Mouse (Mus musculus): ENCODE results near the gene Wnt1. TPM values are rescaled to one million over a fixed set of nuclear protein-coding genes. Genes with fewer than 3 reads are reported as not detected.
A peak's percentile ranks its signal among the peaks of the same experiment; 100 is the strongest.

Gene Wnt1
- polyA plus RNA-seq, 1 experiment from 2014 or later: 1.0 TPM

- Histone ChIP-seq H3K4me1 (peaks cover 21% of the 10 kb centered on the region), H3K4me3 (no peak overlapping the region), H3K27me3 (replicated peaks; ENCODE audit: low read depth, poor library complexity, severe bottlenecking) (peaks cover 86% of the 10 kb centered on the region), H3K9me3 (no peaks in the 10 kb centered on the region), H3K36me3 (replicated peaks) (no peaks in the 10 kb centered on the region), H3K27ac (replicated peaks) (no peak overlapping the region)
- WGBS: 25% methylated on average over 5 of the region's 5 CpGs
- no peak for DNase-seq (ENCODE audit: low spot score)
Observed at GRCm38 (mm10) chr15:98768259-98768658, 21.4 kb upstream of the Wnt1 start.

DNA sequence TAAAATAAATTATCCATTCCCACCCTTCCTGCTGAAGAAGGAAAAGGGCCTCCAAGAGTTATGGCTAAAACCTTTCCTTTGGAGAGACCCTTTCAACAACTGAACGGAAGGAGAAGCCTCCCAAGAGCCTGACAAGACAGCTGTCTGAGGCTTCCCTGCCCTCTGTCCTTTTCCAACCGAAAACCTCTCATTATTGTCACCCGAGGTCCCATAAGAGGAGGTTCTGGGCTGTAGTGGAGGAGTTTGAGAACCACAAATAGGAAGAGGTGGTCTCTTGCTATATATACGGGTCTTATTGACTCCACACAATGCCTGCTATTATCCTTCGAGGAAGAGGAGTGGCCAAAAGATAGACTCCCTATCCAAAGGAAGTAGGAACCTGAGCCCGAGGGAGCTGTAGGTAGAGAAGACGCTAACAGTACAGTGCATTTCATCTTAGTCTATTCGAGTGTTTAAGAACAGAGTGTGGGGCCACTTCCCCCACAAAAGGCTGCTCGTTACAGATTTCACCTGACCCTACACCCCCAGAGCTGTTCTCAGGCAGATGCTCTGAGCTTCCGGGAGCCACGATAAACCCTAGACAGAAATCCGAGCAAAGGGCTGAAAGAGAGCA is 17.7 kb upstream of the Wnt1 start:
- DNase-seq (ENCODE audit: low spot score): no peak
- no peak overlapping the region for H3K27ac ChIP-seq (replicated peaks)
- H3K27me3 ChIP-seq (replicated peaks; ENCODE audit: low read depth, poor library complexity, severe bottlenecking): peaks cover 95% of the 10 kb centered on the region
- 5% methylated on average over 12 of the region's 12 CpGs for WGBS
- peaks cover 35% of the 10 kb centered on the region for H3K4me1 ChIP-seq
- H3K36me3 ChIP-seq (replicated peaks): no peaks in the 10 kb centered on the region
- no peaks in the 10 kb centered on the region for H3K9me3 ChIP-seq
- peak overlapping the region; percentile 48 for H3K4me3 ChIP-seq

GRCm38 (mm10) chr15:98772511-98773211 is 17.0 kb upstream of the Wnt1 start:
- Histone ChIP-seq H3K27me3 (replicated peaks; ENCODE audit: low read depth, poor library complexity, severe bottlenecking) (peaks cover 100% of the 10 kb centered on the region), H3K27ac (replicated peaks) (no peak overlapping the region), H3K4me3 (peak overlapping the region; percentile 48), H3K9me3 (no peaks in the 10 kb centered on the region), H3K4me1 (peaks cover 43% of the 10 kb centered on the region), H3K36me3 (replicated peaks) (no peaks in the 10 kb centered on the region)
- peak; percentile 63 for DNase-seq (ENCODE audit: low spot score)
- 2% methylated on average over 36 of the region's 36 CpGs for WGBS

- H3K9me3 ChIP-seq: no peaks in the 10 kb centered on the region
- H3K27ac ChIP-seq (replicated peaks): no peak overlapping the region
- WGBS: 8% methylated on average over 15 of the region's 15 CpGs
- H3K27me3 ChIP-seq (replicated peaks; ENCODE audit: low read depth, poor library complexity, severe bottlenecking): peaks cover 100% of the 10 kb centered on the region
- no peak for DNase-seq (ENCODE audit: low spot score)
- peaks cover 52% of the 10 kb centered on the region for H3K4me1 ChIP-seq
- H3K36me3 ChIP-seq (replicated peaks): no peaks in the 10 kb centered on the region
- H3K4me3 ChIP-seq: no peak overlapping the region
Observed at GRCm38 (mm10) chr15:98774096-98774495, 15.6 kb upstream of the Wnt1 start.

GRCm38 (mm10) chr15:98775533-98775932 is 14.1 kb upstream of the Wnt1 start:
- no peak for DNase-seq (ENCODE audit: low spot score)
- Histone ChIP-seq H3K4me1 (peaks cover 58% of the 10 kb centered on the region), H3K27me3 (replicated peaks; ENCODE audit: low read depth, poor library complexity, severe bottlenecking) (peaks cover 100% of the 10 kb centered on the region), H3K36me3 (replicated peaks) (no peaks in the 10 kb centered on the region), H3K4me3 (no peak overlapping the region), H3K9me3 (no peaks in the 10 kb centered on the region), H3K27ac (replicated peaks) (no peak overlapping the region)
- WGBS: 2% methylated on average over 5 of the region's 5 CpGs

- DNase-seq (ENCODE audit: low spot score): peak; percentile 72
- WGBS: under 1% methylated on average over 62 of the region's 62 CpGs
- Histone ChIP-seq H3K4me1 (peaks cover 59% of the 10 kb centered on the region), H3K4me3 (peak overlapping the region; percentile 42), H3K9me3 (no peaks in the 10 kb centered on the region), H3K36me3 (replicated peaks) (no peaks in the 10 kb centered on the region), H3K27me3 (replicated peaks; ENCODE audit: low read depth, poor library complexity, severe bottlenecking) (peaks cover 100% of the 10 kb centered on the region), H3K27ac (replicated peaks) (no peak overlapping the region)
Observed at GRCm38 (mm10) chr15:98776280-98777004, 13.2 kb upstream of the Wnt1 start.

GRCm38 (mm10) chr15:98777005-98777616 is 12.5 kb upstream of the Wnt1 start:
- Histone ChIP-seq H3K4me1 (peaks cover 58% of the 10 kb centered on the region), H3K9me3 (no peaks in the 10 kb centered on the region), H3K4me3 (peak overlapping the region; percentile 42), H3K27ac (replicated peaks) (no peak overlapping the region), H3K27me3 (replicated peaks; ENCODE audit: low read depth, poor library complexity, severe bottlenecking) (peaks cover 100% of the 10 kb centered on the region), H3K36me3 (replicated peaks) (no peaks in the 10 kb centered on the region)
- DNase-seq (ENCODE audit: low spot score): peak; percentile 49
- WGBS: 1% methylated on average over 19 of the region's 19 CpGs

GRCm38 (mm10) chr15:98777762-98778161 is 11.9 kb upstream of the Wnt1 start, which contains the start of gene Wnt10b:
Gene Wnt10b, minus strand, starts transcription at chr15:98778150.
- H3K9me3 ChIP-seq: no peaks in the 10 kb centered on the region
- H3K4me3 ChIP-seq: peak within 1 kb of the TSS; percentile 42
- peaks cover 51% of the 10 kb centered on the region for H3K4me1 ChIP-seq
- peak; percentile 51 for DNase-seq (ENCODE audit: low spot score)
- H3K36me3 ChIP-seq (replicated peaks): no peaks in the 10 kb centered on the region
- peaks cover 100% of the 10 kb centered on the region for H3K27me3 ChIP-seq (replicated peaks; ENCODE audit: low read depth, poor library complexity, severe bottlenecking)
- H3K27ac ChIP-seq (replicated peaks): no peak within 1 kb of the TSS
- under 1% methylated on average over 33 of the region's 33 CpGs for WGBS

- H3K27me3 ChIP-seq (replicated peaks; ENCODE audit: low read depth, poor library complexity, severe bottlenecking): peaks cover 100% of the 10 kb centered on the region
- H3K4me1 ChIP-seq: peaks cover 48% of the 10 kb centered on the region
- H3K36me3 ChIP-seq (replicated peaks): no peaks in the 10 kb centered on the region
- no peak overlapping the region for H3K27ac ChIP-seq (replicated peaks)
- peak overlapping the region; percentile 42 for H3K4me3 ChIP-seq
- WGBS: 2% methylated on average over 25 of the region's 25 CpGs
- H3K9me3 ChIP-seq: no peaks in the 10 kb centered on the region
- no peak for DNase-seq (ENCODE audit: low spot score)
Observed at GRCm38 (mm10) chr15:98778191-98778770, 11.4 kb upstream of the Wnt1 start.

DNA sequence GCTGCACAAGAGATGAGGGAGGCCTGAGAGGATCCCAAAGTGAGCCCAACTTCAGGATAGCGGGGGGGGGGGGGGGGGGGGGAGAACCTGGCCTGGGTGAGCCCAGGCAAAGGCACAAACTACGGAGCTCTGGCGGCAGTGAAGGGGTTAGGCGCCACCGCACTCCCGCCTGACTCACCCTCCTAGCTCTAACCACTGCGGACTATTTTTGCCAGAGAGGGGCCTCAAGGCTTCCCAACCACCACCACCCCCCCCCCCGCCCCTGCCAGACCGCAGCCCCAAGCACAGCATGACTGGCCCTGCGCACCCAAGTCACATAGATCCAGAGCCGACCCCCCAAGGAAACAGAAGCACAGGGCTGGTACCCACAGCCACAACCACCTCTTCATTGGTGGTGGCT is 10.9 kb upstream of the Wnt1 start:
- no peak for DNase-seq (ENCODE audit: low spot score)
- no peaks in the 10 kb centered on the region for H3K9me3 ChIP-seq
- no peaks in the 10 kb centered on the region for H3K36me3 ChIP-seq (replicated peaks)
- 1% methylated on average over 11 of the region's 11 CpGs for WGBS
- H3K27ac ChIP-seq (replicated peaks): no peak overlapping the region
- H3K27me3 ChIP-seq (replicated peaks; ENCODE audit: low read depth, poor library complexity, severe bottlenecking): peaks cover 97% of the 10 kb centered on the region
- H3K4me1 ChIP-seq: peaks cover 48% of the 10 kb centered on the region
- H3K4me3 ChIP-seq: 0 out of 2 replicates have a peak overlapping the region, but pooled peaks have one; percentile 23

- 2% methylated on average over 8 of the region's 8 CpGs for WGBS
Observed at GRCm38 (mm10) chr15:98780075-98780474, 9.6 kb upstream of the Wnt1 start.

DNA sequence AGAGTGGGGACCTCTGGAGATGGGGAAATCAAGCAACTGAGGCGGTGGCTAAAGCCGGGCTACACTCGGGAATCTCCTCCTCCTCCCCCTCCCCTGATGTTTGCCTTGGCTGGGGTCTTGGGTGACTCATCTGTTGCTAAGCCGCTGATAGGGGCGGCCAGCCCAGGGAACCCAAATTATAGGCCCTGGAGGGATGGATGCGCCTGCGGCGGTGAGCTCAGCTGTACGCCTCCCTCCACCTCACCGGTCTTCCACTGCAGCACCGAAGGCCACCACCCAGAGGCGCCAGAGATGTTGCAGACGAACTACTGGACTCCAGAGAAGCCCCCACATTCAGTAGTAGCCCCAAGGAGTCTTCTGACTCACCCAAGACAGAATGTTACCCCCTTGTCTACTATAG is 9.1 kb upstream of the Wnt1 start:
- Histone ChIP-seq H3K27ac (replicated peaks) (no peak overlapping the region), H3K4me1 (peaks cover 40% of the 10 kb centered on the region), H3K36me3 (replicated peaks) (no peaks in the 10 kb centered on the region), H3K9me3 (no peaks in the 10 kb centered on the region), H3K4me3 (0 out of 2 replicates have a peak overlapping the region, but pooled peaks have one; percentile 18), H3K27me3 (replicated peaks; ENCODE audit: low read depth, poor library complexity, severe bottlenecking) (peaks cover 96% of the 10 kb centered on the region)
- 3% methylated on average over 13 of the region's 13 CpGs for WGBS
- peak; percentile 48 for DNase-seq (ENCODE audit: low spot score)

More at GRCm38 (mm10) chr15:98780075-98780474, 9.6 kb upstream of the Wnt1 start:
- Histone ChIP-seq H3K9me3 (no peaks in the 10 kb centered on the region), H3K27me3 (replicated peaks; ENCODE audit: low read depth, poor library complexity, severe bottlenecking) (peaks cover 96% of the 10 kb centered on the region), H3K36me3 (replicated peaks) (no peaks in the 10 kb centered on the region), H3K4me1 (peaks cover 43% of the 10 kb centered on the region), H3K27ac (replicated peaks) (no peak overlapping the region), H3K4me3 (0 out of 2 replicates have a peak overlapping the region, but pooled peaks have one; percentile 17)
- DNase-seq (ENCODE audit: low spot score): no peak
